Mouse (Mus musculus) layer of hippocampus, adult 2 months (tissue): Measurements from ENCODE around the gene Pde3a. TPM values are rescaled to one million over a fixed set of nuclear protein-coding genes. Genes with fewer than 3 reads are reported as not detected.

Source experiments
- DNase-seq, 2 experiments: peaks; one replicate each; pipeline ENCODE4 v3.0.0; 2022; ENCODE audit warnings: low spot score in 2 of 2
- H3K27ac ChIP-seq: fragments of 200-600 bp; 2 replicates; pipeline ENCODE4 v1.8.1; 2022
- H3K4me3 ChIP-seq: fragments of 200-600 bp; 2 replicates; pipeline ENCODE4 v1.8.1; 2022; ENCODE audit warnings: mild to moderate bottlenecking
- CTCF ChIP-seq: fragments of 200-600 bp; conservative IDR thresholded peaks from 2 replicates; pipeline ENCODE4 v1.8.1; 2022; ENCODE audit warnings: antibody characterized with exemption, mild to moderate bottlenecking, moderate library complexity
- total RNA-seq, 2 experiments: library from RNA; stranded (reverse); gene quantifications; 2 replicates each; pipeline ENCODE4 v1.2.3; 2021

Gene Pde3a
- total RNA-seq, 2 experiments from 2014 or later: 3.1 to 3.4 TPM

DNA sequence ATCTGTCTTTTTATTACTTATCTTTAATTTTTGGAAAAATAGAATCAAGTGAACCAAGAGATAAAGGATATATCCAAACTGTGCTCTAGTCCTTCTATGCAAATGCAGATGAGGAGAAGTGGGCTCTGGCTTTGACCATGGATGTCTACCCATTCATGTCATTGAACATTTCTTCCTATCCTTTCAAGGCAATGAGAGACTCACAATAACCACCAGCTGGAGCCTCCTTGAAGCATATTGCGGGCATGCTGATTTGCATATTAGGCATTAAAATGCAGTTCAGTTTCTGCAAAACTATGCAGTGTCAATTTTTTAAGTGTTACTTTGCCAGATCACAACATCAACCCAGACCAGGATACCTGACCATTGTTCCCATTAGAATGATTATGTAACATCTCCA, 276.7 kb downstream of the Pde3a start:
- Histone ChIP-seq H3K4me3 (peak overlapping the region; percentile 54), H3K27ac (peak overlapping the region; percentile 91)
- DNase-seq: peak in 1 of 2 experiments; percentile 10
- TF ChIP-seq CTCF: no peak

DNA sequence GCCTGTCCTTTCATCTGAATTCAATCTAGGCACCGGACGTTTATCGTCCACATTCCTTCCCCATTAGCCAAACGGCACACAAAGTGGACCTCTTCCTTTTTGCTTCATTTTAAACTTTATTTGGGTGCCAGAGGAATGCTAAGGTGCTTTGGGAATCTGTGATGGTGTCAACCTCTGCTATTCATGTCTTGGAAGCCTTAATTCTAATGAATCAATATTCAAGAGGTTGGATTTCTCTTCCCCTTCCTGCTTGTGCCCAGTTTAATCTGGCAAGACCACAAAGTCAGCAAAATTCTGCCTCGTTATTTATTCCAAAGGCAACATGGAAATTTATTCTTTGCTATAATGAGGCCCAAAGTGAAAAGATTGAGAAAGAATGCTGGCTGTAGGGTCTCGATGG, 281.8 kb downstream of the Pde3a start:
- no peak for DNase-seq
- no peak for TF ChIP-seq CTCF
- H3K27ac ChIP-seq: peak overlapping the region; percentile 82
- peak overlapping the region; percentile 22 for H3K4me3 ChIP-seq

DNA sequence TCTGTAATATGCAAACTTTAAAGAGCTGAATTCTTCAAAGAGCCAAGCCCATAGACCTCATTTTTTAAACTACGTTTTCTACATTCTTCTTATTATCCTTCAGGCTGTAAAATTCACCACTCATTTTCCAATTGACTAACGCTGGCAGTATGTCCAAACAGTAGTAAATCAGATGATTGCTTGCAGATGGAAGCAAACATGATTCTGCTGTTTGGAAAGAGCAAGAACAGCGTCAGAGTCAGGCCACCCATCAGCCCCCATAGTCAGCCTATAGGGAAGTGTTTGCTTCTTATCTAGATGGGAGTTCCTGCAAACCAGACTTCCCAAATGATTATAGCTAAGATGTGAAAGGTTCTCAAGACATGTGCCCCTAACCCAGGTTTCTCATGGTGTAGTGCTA, 288.2 kb downstream of the Pde3a start:
- H3K4me3 ChIP-seq: no peak overlapping the region
- no peak for DNase-seq
- no peak overlapping the region for H3K27ac ChIP-seq
- TF ChIP-seq CTCF: no peak

DNA sequence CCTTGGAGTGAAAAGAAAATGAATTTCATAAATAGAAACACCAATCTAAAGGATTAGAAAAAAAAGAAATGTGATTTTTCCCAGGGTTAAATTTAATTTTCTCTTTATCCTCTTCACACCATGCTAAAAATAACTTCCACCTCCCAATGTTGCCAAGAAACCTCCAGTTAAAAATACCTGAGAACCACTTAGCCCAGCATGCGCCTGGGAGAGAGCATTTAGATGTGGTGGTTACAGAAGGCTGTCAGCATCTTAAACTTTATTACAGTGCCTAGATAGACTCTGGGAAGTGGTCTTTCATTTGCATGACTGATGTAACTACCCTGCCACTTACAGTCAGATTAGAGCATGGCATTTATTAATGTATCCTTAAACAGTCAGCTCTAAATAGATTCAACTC, 292.1 kb downstream of the Pde3a start:
- TF ChIP-seq CTCF: no peak
- DNase-seq: no peak
- no peak overlapping the region for H3K27ac ChIP-seq
- H3K4me3 ChIP-seq: no peak overlapping the region

DNA sequence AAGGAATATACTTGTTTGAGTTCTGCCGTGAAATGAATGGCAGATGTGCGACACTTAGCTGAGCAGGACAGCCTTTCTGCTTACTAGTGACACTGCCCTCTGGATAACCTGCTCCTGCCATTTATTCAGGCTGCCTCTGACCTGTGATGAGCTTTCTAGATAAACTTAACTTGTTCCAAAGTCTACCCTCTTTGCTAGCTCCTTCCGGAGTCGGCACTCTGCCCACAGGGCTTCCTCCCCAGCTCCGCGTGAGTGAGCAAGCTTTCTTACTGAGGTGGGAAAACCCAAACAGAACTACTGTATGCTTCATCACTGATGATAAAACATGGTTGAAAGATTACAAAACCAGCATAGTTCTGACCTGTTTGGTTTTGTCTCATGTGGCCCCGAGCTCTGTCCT, 294.3 kb downstream of the Pde3a start:
- Histone ChIP-seq H3K27ac (no peak overlapping the region), H3K4me3 (no peak overlapping the region)
- no peak for DNase-seq
- TF ChIP-seq CTCF: no peak
